Mouse (Mus musculus) megakaryocyte-erythroid progenitor cell, adult 5-6 weeks (primary cell): ENCODE data around the gene Plrg1. TPM values are rescaled to one million over a fixed set of nuclear protein-coding genes. Genes with fewer than 3 reads are reported as not detected.

ENCODE experiments used
- ATAC-seq: replicated peaks from 2 replicates; pipeline ENCODE4 v1.8.0; 2016; ENCODE audit warnings: mild to moderate bottlenecking, inconsistent platforms; ENCODE audit not compliant: severe bottlenecking, poor library complexity, low FRiP score, low TSS enrichment
- total RNA-seq, 2 experiments: library from RNA; stranded (forward) in 1 of 2; stranded (reverse) in 1 of 2; fragments of 200-1000, 215-1000 nt in 1 of 2; fragments of >200 nt in 1 of 2; fragmentation: Nextera tagmentation in 1 of 2; gene quantifications; 2 replicates each; pipeline ENCODE4 v1.2.3; 2014 to 2017

Plrg1 gene
- total RNA-seq, 2 experiments from 2014 or later: 66.7 to 117 TPM

GRCm38 (mm10) chr3:83117592-83117991, 62.3 kb downstream of the Plrg1 start:
- ATAC-seq: no peak

Other genes starting within 250 kb of the Plrg1 start
- gene Rbm46, start 179.0 kb upstream of the Plrg1 start, total RNA-seq (2014; fragmentation: Nextera tagmentation): not detected in 2 replicates
- not detected in 2 replicates for gene Rbm46, start 179.0 kb upstream of the Plrg1 start, total RNA-seq (2017)
- not detected in 2 replicates for gene Lrat, start 151.5 kb upstream of the Plrg1 start, total RNA-seq (2014; fragmentation: Nextera tagmentation)
- gene Lrat, start 151.5 kb upstream of the Plrg1 start, total RNA-seq (2017): not detected in 2 replicates
- gene Fgg, start 47.8 kb upstream of the Plrg1 start, total RNA-seq (2014; fragmentation: Nextera tagmentation): not detected in 2 replicates
- gene Fgg, start 47.8 kb upstream of the Plrg1 start, total RNA-seq (2017): not detected in 2 replicates
- not detected in 2 replicates for gene Fga, start 29.4 kb upstream of the Plrg1 start, total RNA-seq (2014; fragmentation: Nextera tagmentation)
- not detected in 2 replicates for gene Fga, start 29.4 kb upstream of the Plrg1 start, total RNA-seq (2017)
- gene Fgb, start 5.7 kb upstream of the Plrg1 start, total RNA-seq (2014; fragmentation: Nextera tagmentation): not detected in 2 replicates
- not detected in 2 replicates for gene Fgb, start 5.7 kb upstream of the Plrg1 start, total RNA-seq (2017)
- not detected in 2 replicates for gene Dchs2, start 72.4 kb downstream of the Plrg1 start, total RNA-seq (2014; fragmentation: Nextera tagmentation)
- not detected in 2 replicates for gene Dchs2, start 72.4 kb downstream of the Plrg1 start, total RNA-seq (2017)